Mouse (Mus musculus) MEL (cell line): ENCODE results near the gene Dntt. TPM values are rescaled to one million over a fixed set of nuclear protein-coding genes. Genes with fewer than 3 reads are reported as not detected.

Experiments
- DNase-seq: peaks from one replicate; pipeline ENCODE4 v3.0.0; 2011; ENCODE audit warnings: low read depth, low spot score
- H3K27ac ChIP-seq: 2 replicates; pipeline ENCODE4 v1.5.1; 2012; ENCODE audit warnings: low read depth, mild to moderate bottlenecking, control low read depth, low read length, moderate library complexity; ENCODE audit not compliant: control insufficient read depth
- H3K27me3 ChIP-seq, 2 experiments: fragments of 150-350 bp in 1 of 2; sonication (generic) in 1 of 2; 2 replicates each; pipeline ENCODE4 v1.6.1; 2012; ENCODE audit warnings: low read length in 2 of 2, mild to moderate bottlenecking in 2 of 2, improper control_type of control experiment in 1 of 2, moderate library complexity in 1 of 2; ENCODE audit not compliant: insufficient read depth in 2 of 2, control insufficient read depth in 1 of 2
- H3K36me3 ChIP-seq, 2 experiments: 2 replicates each; pipeline ENCODE4 v1.6.1; 2012 to 2014; ENCODE audit warnings: low read length in 2 of 2, improper control_type of control experiment in 1 of 2, inconsistent platforms in 1 of 2, mild to moderate bottlenecking in 1 of 2; ENCODE audit not compliant: insufficient read depth in 2 of 2, control insufficient read depth in 1 of 2
- H3K4me1 ChIP-seq, 2 experiments: fragments of 150-350 bp in 1 of 2; sonication (generic) in 1 of 2; 2 replicates each; pipeline ENCODE4 v1.6.1; 2012; ENCODE audit warnings: low read length in 2 of 2, improper control_type of control experiment in 1 of 2, mild to moderate bottlenecking in 1 of 2; ENCODE audit not compliant: insufficient read depth in 2 of 2, control insufficient read depth in 1 of 2
- H3K4me3 ChIP-seq, 2 experiments: fragments of 150-350 bp in 1 of 2; sonication (generic) in 1 of 2; 2 replicates each; pipeline ENCODE4 v1.5.1; 2012; ENCODE audit warnings: low read depth in 2 of 2, low read length in 2 of 2, mild to moderate bottlenecking in 2 of 2, moderate library complexity in 2 of 2, control low read depth in 1 of 2, improper control_type of control experiment in 1 of 2; ENCODE audit not compliant: control insufficient read depth in 1 of 2, insufficient read depth in 1 of 2
- H3K79me2 ChIP-seq: 2 replicates; pipeline ENCODE4 v1.6.1; 2012; ENCODE audit warnings: mild to moderate bottlenecking, low read length, moderate library complexity; ENCODE audit not compliant: control insufficient read depth, poor library complexity, insufficient read depth
- H3K9ac ChIP-seq: 2 replicates; pipeline ENCODE4 v1.6.1; 2012; ENCODE audit warnings: low read depth, mild to moderate bottlenecking, control low read depth, low read length, moderate library complexity; ENCODE audit not compliant: control insufficient read depth, poor library complexity, severe bottlenecking
- H3K9me3 ChIP-seq: fragments of 150-350 bp; sonication (generic); replicated peaks from 2 replicates; pipeline ENCODE4 v1.6.1; 2012; ENCODE audit warnings: mild to moderate bottlenecking, low read length, improper control_type of control experiment, moderate library complexity; ENCODE audit not compliant: insufficient read depth
- CHD1 ChIP-seq: IDR thresholded peaks from 2 replicates; pipeline ENCODE4 v1.6.1; 2012; ENCODE audit warnings: low read depth, mild to moderate bottlenecking, inconsistent platforms, low read length, improper control_type of control experiment
- E2F4 ChIP-seq: IDR thresholded peaks from 2 replicates; pipeline ENCODE4 v1.6.1; 2011; ENCODE audit warnings: low read depth, low read length, improper control_type of control experiment, borderline replicate concordance
- EP300 ChIP-seq, 2 experiments: IDR thresholded peaks; 2 replicates each; pipeline ENCODE4 v1.6.1; 2011; ENCODE audit warnings: improper control_type of control experiment in 2 of 2, low read length in 2 of 2, low read depth in 1 of 2, mild to moderate bottlenecking in 1 of 2
- GABPA ChIP-seq: IDR thresholded peaks from 2 replicates; pipeline ENCODE4 v1.6.1; 2012; ENCODE audit warnings: low read depth, mild to moderate bottlenecking, inconsistent platforms, low read length, improper control_type of control experiment, moderate library complexity
- GATA1 ChIP-seq: IDR thresholded peaks from 2 replicates; pipeline ENCODE4 v1.6.1; 2011; ENCODE audit warnings: low read depth, low read length, improper control_type of control experiment
- JUND ChIP-seq: IDR thresholded peaks from 2 replicates; pipeline ENCODE4 v1.6.1; 2011; ENCODE audit warnings: low read depth, mild to moderate bottlenecking, improper control_type of control experiment, low read length
- KAT2A ChIP-seq: conservative IDR thresholded peaks from 2 replicates; pipeline ENCODE4 v1.6.1; 2012; ENCODE audit warnings: low read depth, low read length, improper control_type of control experiment, inconsistent platforms
- MAX ChIP-seq: IDR thresholded peaks from 2 replicates; pipeline ENCODE4 v1.6.1; 2011; ENCODE audit warnings: low read length, improper control_type of control experiment
- MAZ ChIP-seq: IDR thresholded peaks from 2 replicates; pipeline ENCODE4 v1.6.1; 2012; ENCODE audit warnings: low read depth, mild to moderate bottlenecking, inconsistent platforms, low read length, improper control_type of control experiment
- MEF2A ChIP-seq: IDR thresholded peaks from 2 replicates; pipeline ENCODE4 v1.6.1; 2014; ENCODE audit warnings: low read depth, mild to moderate bottlenecking, inconsistent platforms, low read length, improper control_type of control experiment; ENCODE audit not compliant: poor library complexity, insufficient replicate concordance, severe bottlenecking; ENCODE audit errors: extremely low read depth
- MXI1 ChIP-seq: IDR thresholded peaks from 2 replicates; pipeline ENCODE4 v1.6.1; 2011; ENCODE audit warnings: mild to moderate bottlenecking, low read depth, low read length, improper control_type of control experiment
- MYC ChIP-seq: IDR thresholded peaks from 2 replicates; pipeline ENCODE4 v1.6.1; 2011; ENCODE audit warnings: low read depth, mild to moderate bottlenecking, low read length, improper control_type of control experiment, moderate library complexity
- NELFE ChIP-seq: IDR thresholded peaks from 2 replicates; pipeline ENCODE4 v1.6.1; 2011; ENCODE audit warnings: low read depth, low read length, improper control_type of control experiment
- POLR2AphosphoS2 ChIP-seq: IDR thresholded peaks from 2 replicates; pipeline ENCODE4 v1.6.1; 2011; ENCODE audit warnings: low read length, improper control_type of control experiment
- POLR2AphosphoS5 ChIP-seq: IDR thresholded peaks from 2 replicates; pipeline ENCODE4 v1.6.1; 2012; ENCODE audit warnings: low read depth, borderline replicate concordance, mild to moderate bottlenecking, inconsistent platforms, low read length, moderate library complexity, mixed read lengths
- RCOR1 ChIP-seq: IDR thresholded peaks from 2 replicates; pipeline ENCODE4 v1.6.1; 2012; ENCODE audit warnings: low read depth, mild to moderate bottlenecking, inconsistent platforms, low read length, improper control_type of control experiment
- TCF12 ChIP-seq: IDR thresholded peaks from 2 replicates; pipeline ENCODE4 v1.6.1; 2014; ENCODE audit warnings: low read depth, mild to moderate bottlenecking, inconsistent platforms, low read length, improper control_type of control experiment, moderate library complexity
- UBTF ChIP-seq: IDR thresholded peaks from 2 replicates; pipeline ENCODE4 v1.6.1; 2012; ENCODE audit warnings: low read depth, mild to moderate bottlenecking, inconsistent platforms, low read length, improper control_type of control experiment, moderate library complexity, borderline replicate concordance; ENCODE audit not compliant: insufficient read depth
- polyA plus RNA-seq, 2 experiments: library from polyadenylated mRNA; stranded (reverse) in 1 of 2; unstranded in 1 of 2; fragments of >175 nt in 1 of 2; fragments of >200 nt in 1 of 2; gene quantifications; 2 replicates each; pipeline versions ENCODE4 v1.2.1 to v1.2.4; 2012; ENCODE audit warnings: low replicate concordance in 2 of 2, low read depth in 1 of 2; ENCODE audit not compliant: insufficient read length in 2 of 2, insufficient read depth in 1 of 2, missing spikeins in 1 of 2
- total RNA-seq: library from RNA; depleted of rRNA; stranded (reverse); fragments of 300-350 nt; gene quantifications from 2 replicates; pipeline ENCODE4 v1.2.3, GENCODE M21; 2012; rRNA removed

The Dntt gene
- total and polyA plus RNA-seq, 3 experiments = not detected

- H3K4me3 ChIP-seq = no peak overlapping the region
- H3K36me3 ChIP-seq = no peaks in the 10 kb centered on the region
- H3K9me3 ChIP-seq = no peaks in the 10 kb centered on the region
- no peaks in the 10 kb centered on the region for H3K4me1 ChIP-seq
- H3K79me2 ChIP-seq = no peaks in the 10 kb centered on the region
- H3K27ac ChIP-seq = no peak overlapping the region
- TF ChIP-seq KAT2A = no peak
- TF ChIP-seq POLR2AphosphoS5 = no peak
- no peak for DNase-seq
- H3K9ac ChIP-seq = no peak overlapping the region
- no peaks in the 10 kb centered on the region for H3K27me3 ChIP-seq
These were observed 78.5 kb downstream of the Dntt start for GRCm38 (mm10) chr19:41107530-41107929.

DNA sequence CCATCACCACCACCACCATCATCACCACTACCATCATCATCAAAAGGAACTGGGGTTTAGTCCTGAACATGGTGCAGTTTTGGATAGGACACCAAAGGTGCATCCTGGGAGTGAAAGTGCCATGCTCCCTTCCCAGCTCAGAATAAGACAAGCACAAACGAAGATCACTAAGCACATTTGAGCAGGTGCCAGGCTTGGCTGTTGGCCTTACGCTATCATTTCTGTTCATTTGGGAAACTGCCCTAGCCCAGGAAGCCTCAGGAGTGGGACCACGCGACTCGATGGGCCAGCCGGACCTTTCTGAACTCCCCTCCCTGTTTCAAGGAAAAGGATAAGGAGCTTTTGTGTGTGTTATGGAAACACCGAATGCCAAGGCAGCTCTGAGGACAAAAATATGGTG, 79.6 kb downstream of the Dntt start:
- no peak overlapping the region for H3K9ac ChIP-seq
- no peak overlapping the region for H3K27ac ChIP-seq
- H3K36me3 ChIP-seq = no peaks in the 10 kb centered on the region
- no peaks in the 10 kb centered on the region for H3K4me1 ChIP-seq
- no peaks in the 10 kb centered on the region for H3K9me3 ChIP-seq
- H3K27me3 ChIP-seq = no peaks in the 10 kb centered on the region
- H3K79me2 ChIP-seq = no peaks in the 10 kb centered on the region
- no peak for DNase-seq
- no peak overlapping the region for H3K4me3 ChIP-seq
- TF ChIP-seq CHD1 (no peak), GATA1 (no peak), MXI1 (no peak), NELFE (no peak), JUND (no peak), MAX (no peak), GABPA (no peak), RCOR1 (no peak), TCF12 (no peak), MEF2A (no peak), POLR2AphosphoS2 (no peak), MAZ (no peak), KAT2A (no peak), UBTF (no peak), POLR2AphosphoS5 (no peak), MYC (no peak), EP300 (IDR thresholded peaks at IDR 0.05; ENCODE audit: low read depth in 1 of 2, low read length in 2 of 2) (no peak), E2F4 (no peak)

Other genes with a start within 250 kb of the Dntt start
- gene Ccnj, start 198.0 kb upstream of the Dntt start, total RNA-seq = 7.1 and 8.5 TPM in 2 replicates
- 10 to 100 TPM in 1 of 2 experiments, not detected in 1; 10.7 TPM for gene Ccnj, start 198.0 kb upstream of the Dntt start, polyA plus RNA-seq
- 2.5 and 3.1 TPM in 2 replicates for gene Zfp518a, start 134.6 kb upstream of the Dntt start, total RNA-seq
- gene Zfp518a, start 134.6 kb upstream of the Dntt start, polyA plus RNA-seq = 10 to 100 TPM in 1 of 2 experiments, 1 to 10 TPM in 1; 3.1 to 22.0 TPM
- not detected in 2 replicates for gene Blnk, start 34.7 kb upstream of the Dntt start, total RNA-seq
- gene Blnk, start 34.7 kb upstream of the Dntt start, polyA plus RNA-seq = not detected
- gene Opalin, start 47.8 kb downstream of the Dntt start, total RNA-seq = not detected in 2 replicates
- not detected for gene Opalin, start 47.8 kb downstream of the Dntt start, polyA plus RNA-seq
- gene Tll2, start 177.6 kb downstream of the Dntt start, total RNA-seq = not detected in 2 replicates
- gene Tll2, start 177.6 kb downstream of the Dntt start, polyA plus RNA-seq = not detected
- gene Tm9sf3, start 234.7 kb downstream of the Dntt start, total RNA-seq = 114 and 118 TPM in 2 replicates
- gene Tm9sf3, start 234.7 kb downstream of the Dntt start, polyA plus RNA-seq = 100 to 1,000 TPM in 1 of 2 experiments, 10 to 100 TPM in 1; 34.3 to 103 TPM